Mouse (Mus musculus) CD4-positive, CD25-positive, alpha-beta regulatory T cell, adult 2 months (primary cell): ENCODE measurements around the gene Pif1.

Experiments used
- DNase-seq: peaks from one replicate; pipeline ENCODE4 v3.0.0-alpha.2; 2012; ENCODE audit warnings: low read depth, low spot score

Gene Pif1

GRCm38 (mm10) chr9:65635766-65636165, 48.8 kb downstream of the Pif1 start:
- no peak for DNase-seq

- no peak for DNase-seq
These were observed 50.0 kb downstream of the Pif1 start for GRCm38 (mm10) chr9:65636926-65637325.

GRCm38 (mm10) chr9:65639065-65639464, 52.1 kb downstream of the Pif1 start:
- DNase-seq: no peak

GRCm38 (mm10) chr9:65640838-65641410, 54.0 kb downstream of the Pif1 start:
- no peak for DNase-seq

- no peak for DNase-seq
These were observed 54.6 kb downstream of the Pif1 start for GRCm38 (mm10) chr9:65641446-65642052.

GRCm38 (mm10) chr9:65642546-65642945, 55.6 kb downstream of the Pif1 start:
- DNase-seq: no peak

- DNase-seq: no peak
These were observed 58.0 kb downstream of the Pif1 start for GRCm38 (mm10) chr9:65644960-65645359.
